Mouse (Mus musculus): ENCODE results near the gene Atp7a. TPM values are rescaled to one million over a fixed set of nuclear protein-coding genes. Genes with fewer than 3 reads are reported as not detected.

Gene Atp7a
- polyA plus RNA-seq, 1 experiment from 2014 or later: 11.7 TPM

GRCm38 (mm10) chrX:106082518-106082917, 55.4 kb downstream of the Atp7a start:
- no peak for ATAC-seq (ENCODE audit: extremely low read depth, insufficient number of reproducible peaks, low FRiP score, low TSS enrichment)
- H3K27me3 ChIP-seq (replicated peaks): no peaks in the 10 kb centered on the region
- no peaks in the 10 kb centered on the region for H3K9me3 ChIP-seq
- no peak overlapping the region for H3K4me3 ChIP-seq
- H3K4me1 ChIP-seq: 0 out of 2 replicates have a peak, but pooled peaks cover 6% of the 10 kb centered on the region
- H3K4me2 ChIP-seq: no peak overlapping the region
- H3K27ac ChIP-seq (replicated peaks): no peak overlapping the region
- no peak overlapping the region for H3K9ac ChIP-seq
- peaks cover 18% of the 10 kb centered on the region for H3K36me3 ChIP-seq

DNA sequence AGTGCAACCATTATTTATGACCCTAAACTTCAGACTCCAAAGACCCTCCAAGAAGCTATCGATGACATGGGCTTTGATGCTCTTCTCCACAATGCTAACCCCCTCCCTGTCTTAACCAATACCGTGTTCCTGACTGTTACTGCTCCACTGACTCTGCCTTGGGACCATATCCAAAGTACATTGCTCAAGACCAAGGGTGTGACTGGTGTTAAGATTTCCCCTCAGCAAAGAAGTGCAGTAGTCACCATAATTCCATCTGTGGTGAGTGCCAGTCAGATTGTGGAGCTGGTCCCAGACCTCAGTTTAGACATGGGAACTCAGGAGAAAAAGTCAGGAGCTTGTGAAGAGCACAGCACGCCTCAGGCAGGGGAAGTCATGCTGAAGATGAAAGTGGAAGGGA, 58.1 kb downstream of the Atp7a start:
- 81% methylated on average over 3 of the region's 3 CpGs for WGBS
- Histone ChIP-seq H3K4me1 (0 out of 2 replicates have a peak, but pooled peaks cover 6% of the 10 kb centered on the region), H3K36me3 (peaks cover 9% of the 10 kb centered on the region), H3K4me3 (no peak overlapping the region), H3K9ac (no peak overlapping the region), H3K4me2 (no peak overlapping the region), H3K9me3 (no peaks in the 10 kb centered on the region), H3K27me3 (replicated peaks) (no peaks in the 10 kb centered on the region), H3K27ac (replicated peaks) (no peak overlapping the region)
- ATAC-seq (ENCODE audit: extremely low read depth, insufficient number of reproducible peaks, low FRiP score, low TSS enrichment): no peak

GRCm38 (mm10) chrX:106085564-106085963, 58.5 kb downstream of the Atp7a start:
- no peak overlapping the region for H3K4me3 ChIP-seq
- ATAC-seq (ENCODE audit: extremely low read depth, insufficient number of reproducible peaks, low FRiP score, low TSS enrichment): no peak
- H3K36me3 ChIP-seq: peaks cover 9% of the 10 kb centered on the region
- 82% methylated on average over 2 of the region's 2 CpGs for WGBS
- H3K27ac ChIP-seq (replicated peaks): no peak overlapping the region
- H3K9ac ChIP-seq: no peak overlapping the region
- no peak overlapping the region for H3K4me2 ChIP-seq
- no peaks in the 10 kb centered on the region for H3K9me3 ChIP-seq
- 0 out of 2 replicates have a peak, but pooled peaks cover 4% of the 10 kb centered on the region for H3K4me1 ChIP-seq
- no peaks in the 10 kb centered on the region for H3K27me3 ChIP-seq (replicated peaks)

GRCm38 (mm10) chrX:106092939-106093338, 65.9 kb downstream of the Atp7a start:
- Histone ChIP-seq H3K36me3 (peaks cover 7% of the 10 kb centered on the region), H3K4me2 (no peak overlapping the region), H3K27me3 (replicated peaks) (no peaks in the 10 kb centered on the region), H3K27ac (replicated peaks) (peak overlapping the region; percentile 53; the same call in 1 of the 2 replicates), H3K9ac (no peak overlapping the region), H3K4me3 (no peak overlapping the region), H3K4me1 (peaks cover 3% of the 10 kb centered on the region; the same call in 1 of the 2 replicates), H3K9me3 (no peaks in the 10 kb centered on the region)
- WGBS: 43% methylated on average over 5 of the region's 5 CpGs
- no peak for ATAC-seq (ENCODE audit: extremely low read depth, insufficient number of reproducible peaks, low FRiP score, low TSS enrichment)

DNA sequence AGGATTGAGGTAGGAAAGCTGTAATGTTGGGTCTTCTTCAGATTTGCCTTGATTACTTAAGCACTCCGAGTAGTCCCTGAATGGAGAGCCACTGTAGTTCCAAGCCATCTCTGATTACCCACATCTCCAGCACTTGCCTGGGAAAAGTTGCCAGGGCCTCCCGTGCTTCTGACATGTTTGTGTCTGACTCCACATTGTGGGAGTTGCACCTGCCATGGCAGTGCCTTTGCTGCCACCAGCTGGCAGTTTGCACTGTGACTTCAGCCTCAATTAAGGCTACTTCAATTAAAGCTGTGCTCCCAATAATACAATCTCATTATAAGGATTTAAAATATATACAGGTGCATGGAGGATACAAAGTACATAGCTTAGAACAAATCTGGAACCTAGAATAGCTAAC, 78.4 kb downstream of the Atp7a start:
- WGBS: 26% methylated on average over 2 of the region's 2 CpGs
- Histone ChIP-seq H3K36me3 (peaks cover 23% of the 10 kb centered on the region), H3K4me1 (no peaks in the 10 kb centered on the region), H3K4me3 (no peak overlapping the region), H3K27ac (replicated peaks) (no peak overlapping the region), H3K27me3 (replicated peaks) (no peaks in the 10 kb centered on the region), H3K9me3 (no peaks in the 10 kb centered on the region), H3K4me2 (no peak overlapping the region), H3K9ac (no peak overlapping the region)
- ATAC-seq (ENCODE audit: extremely low read depth, insufficient number of reproducible peaks, low FRiP score, low TSS enrichment): no peak

- WGBS: 85% methylated on average over 4 of the region's 4 CpGs
- no peaks in the 10 kb centered on the region for H3K4me1 ChIP-seq
These were observed 86.8 kb downstream of the Atp7a start for GRCm38 (mm10) chrX:106113881-106114280.

GRCm38 (mm10) chrX:106114674-106115073, 87.6 kb downstream of the Atp7a start:
- H3K27me3 ChIP-seq (replicated peaks): no peaks in the 10 kb centered on the region
- H3K27ac ChIP-seq (replicated peaks): no peak overlapping the region
- no peak overlapping the region for H3K4me2 ChIP-seq
- no peak overlapping the region for H3K4me3 ChIP-seq
- H3K9ac ChIP-seq: no peak overlapping the region
- H3K4me1 ChIP-seq: no peaks in the 10 kb centered on the region
- 71% methylated on average over 1 of the region's 1 CpGs for WGBS
- no peak for ATAC-seq (ENCODE audit: extremely low read depth, insufficient number of reproducible peaks, low FRiP score, low TSS enrichment)
- no peaks in the 10 kb centered on the region for H3K9me3 ChIP-seq
- peaks cover 19% of the 10 kb centered on the region for H3K36me3 ChIP-seq

More at GRCm38 (mm10) chrX:106113881-106114280, 86.8 kb downstream of the Atp7a start:
- Histone ChIP-seq H3K27ac (replicated peaks) (no peak overlapping the region), H3K9me3 (no peaks in the 10 kb centered on the region), H3K4me3 (no peak overlapping the region), H3K4me2 (no peak overlapping the region), H3K9ac (no peak overlapping the region), H3K27me3 (replicated peaks) (no peaks in the 10 kb centered on the region), H3K36me3 (peaks cover 16% of the 10 kb centered on the region)
- ATAC-seq (ENCODE audit: extremely low read depth, insufficient number of reproducible peaks, low FRiP score, low TSS enrichment): no peak

GRCm38 (mm10) chrX:106122823-106123222, 95.7 kb downstream of the Atp7a start:
- no peak overlapping the region for H3K27ac ChIP-seq (replicated peaks)
- H3K36me3 ChIP-seq: peaks cover 41% of the 10 kb centered on the region
- H3K9ac ChIP-seq: no peak overlapping the region
- no peaks in the 10 kb centered on the region for H3K9me3 ChIP-seq
- H3K27me3 ChIP-seq (replicated peaks): no peaks in the 10 kb centered on the region
- WGBS: 77% methylated on average over 2 of the region's 2 CpGs
- no peak for ATAC-seq (ENCODE audit: extremely low read depth, insufficient number of reproducible peaks, low FRiP score, low TSS enrichment)
- H3K4me1 ChIP-seq: no peaks in the 10 kb centered on the region
- H3K4me2 ChIP-seq: no peak overlapping the region
- H3K4me3 ChIP-seq: no peak overlapping the region

- Histone ChIP-seq H3K9me3 (no peaks in the 10 kb centered on the region), H3K4me1 (no peaks in the 10 kb centered on the region), H3K9ac (no peak overlapping the region), H3K27me3 (replicated peaks) (no peaks in the 10 kb centered on the region), H3K4me3 (no peak overlapping the region), H3K27ac (replicated peaks) (no peak overlapping the region), H3K36me3 (peaks cover 23% of the 10 kb centered on the region), H3K4me2 (no peak overlapping the region)
- no peak for ATAC-seq (ENCODE audit: extremely low read depth, insufficient number of reproducible peaks, low FRiP score, low TSS enrichment)
- WGBS: 81% methylated on average over 6 of the region's 6 CpGs
These were observed 101.2 kb downstream of the Atp7a start for GRCm38 (mm10) chrX:106128283-106128682.

- H3K27me3 ChIP-seq (replicated peaks): no peaks in the 10 kb centered on the region
- H3K36me3 ChIP-seq: peaks cover 10% of the 10 kb centered on the region
- H3K4me3 ChIP-seq: no peak overlapping the region
- no peak for ATAC-seq (ENCODE audit: extremely low read depth, insufficient number of reproducible peaks, low FRiP score, low TSS enrichment)
- H3K4me1 ChIP-seq: no peaks in the 10 kb centered on the region
- no peaks in the 10 kb centered on the region for H3K9me3 ChIP-seq
- H3K9ac ChIP-seq: no peak overlapping the region
- no peak overlapping the region for H3K27ac ChIP-seq (replicated peaks)
- no peak overlapping the region for H3K4me2 ChIP-seq
- 80% methylated on average over 4 of the region's 4 CpGs for WGBS
These were observed 102.8 kb downstream of the Atp7a start for GRCm38 (mm10) chrX:106129877-106130276.

- no peaks in the 10 kb centered on the region for H3K9me3 ChIP-seq
- 94% methylated on average over 3 of the region's 3 CpGs for WGBS
- no peak overlapping the region for H3K4me2 ChIP-seq
- H3K4me3 ChIP-seq: no peak overlapping the region
- H3K9ac ChIP-seq: no peak overlapping the region
- H3K36me3 ChIP-seq: no peaks in the 10 kb centered on the region
- no peak overlapping the region for H3K27ac ChIP-seq (replicated peaks)
- H3K27me3 ChIP-seq (replicated peaks): no peaks in the 10 kb centered on the region
- H3K4me1 ChIP-seq: no peaks in the 10 kb centered on the region
- ATAC-seq (ENCODE audit: extremely low read depth, insufficient number of reproducible peaks, low FRiP score, low TSS enrichment): no peak
These were observed 107.8 kb downstream of the Atp7a start for GRCm38 (mm10) chrX:106134916-106135315.

DNA sequence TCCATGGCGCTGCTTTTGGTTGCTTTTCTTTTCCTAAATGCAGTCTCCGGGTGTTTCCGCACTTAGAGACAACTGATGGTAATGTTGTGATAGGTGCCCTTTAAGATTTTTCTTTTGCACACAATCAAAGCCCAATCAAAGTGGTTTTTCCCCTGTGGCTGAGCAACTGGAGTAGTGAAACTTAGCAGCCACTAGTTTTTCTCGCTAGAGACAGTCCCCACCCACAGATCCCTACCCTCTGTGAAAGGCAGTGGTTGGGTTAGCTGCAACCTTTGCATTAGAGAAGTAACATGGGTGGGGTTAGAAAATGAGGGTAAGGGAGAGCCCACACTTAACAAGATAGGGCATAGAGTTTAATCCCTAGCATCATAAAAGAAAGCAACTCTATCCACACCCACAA, 108.4 kb downstream of the Atp7a start:
- Histone ChIP-seq H3K36me3 (no peaks in the 10 kb centered on the region), H3K9me3 (no peaks in the 10 kb centered on the region), H3K27ac (replicated peaks) (0 out of 2 replicates have a peak overlapping the region, but pooled peaks have one; percentile 48), H3K4me3 (no peak overlapping the region), H3K4me2 (peak overlapping the region; percentile 42), H3K9ac (no peak overlapping the region), H3K4me1 (no peaks in the 10 kb centered on the region), H3K27me3 (replicated peaks) (no peaks in the 10 kb centered on the region)
- ATAC-seq (ENCODE audit: extremely low read depth, insufficient number of reproducible peaks, low FRiP score, low TSS enrichment): no peak
- 67% methylated on average over 4 of the region's 4 CpGs for WGBS

Measured in heart, embryonic 13.5 days (tissue).